Mouse (Mus musculus) midbrain, postnatal 0 days (tissue): ENCODE measurements at regions not wholly inside any gene's neighbourhood (a gene's known extent, or its start where the extent isn't known, plus 50 kb on each side); places are given as distances from the start of the nearest gene placed in this dataset.
A peak's percentile ranks its signal among the peaks of the same experiment; 100 is the strongest.

Experiments
- ATAC-seq: fragments of 200-750 bp; cut with Nextera tagmentation; 2 replicates; pipeline ENCODE4 v1.8.0; 2017; ENCODE audit warnings: moderate number of reproducible peaks, mild to moderate bottlenecking, moderate TSS enrichment, moderate library complexity; ENCODE audit not compliant: low FRiP score
- DNase-seq: peaks from one replicate; pipeline ENCODE4 v3.0.0-alpha.2; 2015; ENCODE audit warnings: low spot score
- H3K27ac ChIP-seq: fragments of 300-500 bp; sonication (generic); 2 replicates; pipeline ENCODE4 v1.5.1; 2014; ENCODE audit warnings: low read depth, mild to moderate bottlenecking, low read length, mixed read lengths
- H3K27me3 ChIP-seq: fragments of 300-500 bp; sonication (generic); 2 replicates; pipeline ENCODE4 v1.6.1; 2014; ENCODE audit warnings: low read length, control low read depth, mixed read lengths; ENCODE audit not compliant: insufficient read depth
- H3K36me3 ChIP-seq: fragments of 300-500 bp; sonication (generic); 2 replicates; pipeline ENCODE4 v1.6.1; 2014; ENCODE audit warnings: low read length, control low read depth, mixed read lengths; ENCODE audit not compliant: insufficient read depth
- H3K4me1 ChIP-seq: fragments of 300-500 bp; sonication (generic); 2 replicates; pipeline ENCODE4 v1.6.1; 2014; ENCODE audit warnings: mild to moderate bottlenecking, control low read depth, antibody characterized with exemption, low read length, mixed read lengths; ENCODE audit not compliant: insufficient read depth
- H3K4me2 ChIP-seq: fragments of 300-500 bp; sonication (generic); 2 replicates; pipeline ENCODE4 v1.6.1; 2014; ENCODE audit warnings: low read depth, mild to moderate bottlenecking, low read length, mixed read lengths; ENCODE audit not compliant: poor library complexity, severe bottlenecking
- H3K4me3 ChIP-seq: fragments of 300-500 bp; sonication (generic); 2 replicates; pipeline ENCODE4 v1.5.1; 2014; ENCODE audit warnings: low read depth, mild to moderate bottlenecking, low read length, moderate library complexity
- H3K9ac ChIP-seq: fragments of 300-500 bp; sonication (generic); replicated peaks from 2 replicates; pipeline ENCODE4 v1.6.1; 2014; ENCODE audit warnings: mild to moderate bottlenecking, low read length, moderate library complexity, mixed read lengths; ENCODE audit not compliant: poor library complexity, severe bottlenecking
- H3K9me3 ChIP-seq: fragments of 300-500 bp; sonication (generic); 2 replicates; pipeline ENCODE4 v1.6.1; 2016; ENCODE audit warnings: low read length, control low read depth
- CTCF ChIP-seq: IDR thresholded peaks from 2 replicates; pipeline ENCODE4 v1.5.1; 2016; ENCODE audit warnings: antibody characterized with exemption, mild to moderate bottlenecking
- WGBS: fragments of 180-500 bp; shearing (Covaris S2); extraction: QIAGEN DNeasy Blood & Tissue Kit; methylation state at CpG from one replicate; pipeline ENCODE4 v1.1.7; 2014; 5-methylcytosine and 5-hydroxymethylcytosine counted together

- DNase-seq (no peak), ATAC-seq (no peak)
- 42% methylated on average over 3 of the region's 3 CpGs for WGBS
- Histone ChIP-seq H3K27me3 (no peaks in the 10 kb centered on the region), H3K9ac (no peak overlapping the region), H3K4me2 (no peak overlapping the region), H3K4me1 (no peaks in the 10 kb centered on the region), H3K4me3 (no peak overlapping the region), H3K36me3 (no peaks in the 10 kb centered on the region), H3K9me3 (no peaks in the 10 kb centered on the region), H3K27ac (no peak overlapping the region)
- peak; percentile 47 for TF ChIP-seq CTCF
These were observed 402.1 kb upstream of the Map3k7 start for GRCm38 (mm10) chr4:31561823-31562222.

- no peak overlapping the region for H3K9ac ChIP-seq
- TF ChIP-seq CTCF = no peak
- no peak overlapping the region for H3K4me2 ChIP-seq
- ATAC-seq = no peak
- H3K36me3 ChIP-seq = no peaks in the 10 kb centered on the region
- H3K27ac ChIP-seq = no peak overlapping the region
- no peak overlapping the region for H3K4me3 ChIP-seq
- no peaks in the 10 kb centered on the region for H3K9me3 ChIP-seq
- no peaks in the 10 kb centered on the region for H3K27me3 ChIP-seq
- DNase-seq = no peak
- WGBS = 40% methylated on average over 5 of the region's 5 CpGs
- no peaks in the 10 kb centered on the region for H3K4me1 ChIP-seq
These were observed 397.7 kb upstream of the Map3k7 start for GRCm38 (mm10) chr4:31566158-31566557.

- H3K27ac ChIP-seq = no peak overlapping the region
- no peaks in the 10 kb centered on the region for H3K27me3 ChIP-seq
- WGBS = 48% methylated on average over 3 of the region's 3 CpGs
- DNase-seq = no peak
- H3K4me1 ChIP-seq = no peaks in the 10 kb centered on the region
- H3K36me3 ChIP-seq = no peaks in the 10 kb centered on the region
- no peak for TF ChIP-seq CTCF
- no peak overlapping the region for H3K4me3 ChIP-seq
- H3K4me2 ChIP-seq = no peak overlapping the region
- H3K9ac ChIP-seq = no peak overlapping the region
- H3K9me3 ChIP-seq = no peaks in the 10 kb centered on the region
- ATAC-seq = no peak
These were observed 397.1 kb upstream of the Map3k7 start for GRCm38 (mm10) chr4:31566834-31567233.

GRCm38 (mm10) chr4:31569687-31570086 lies 394.2 kb upstream of the Map3k7 start:
- WGBS = 76% methylated on average over 1 of the region's 1 CpGs
- DNase-seq = no peak
- H3K27ac ChIP-seq = no peak overlapping the region
- H3K9me3 ChIP-seq = no peaks in the 10 kb centered on the region
- no peaks in the 10 kb centered on the region for H3K27me3 ChIP-seq
- TF ChIP-seq CTCF = no peak
- no peaks in the 10 kb centered on the region for H3K4me1 ChIP-seq
- H3K4me3 ChIP-seq = no peak overlapping the region
- no peak for ATAC-seq
- no peak overlapping the region for H3K4me2 ChIP-seq
- H3K36me3 ChIP-seq = no peaks in the 10 kb centered on the region
- no peak overlapping the region for H3K9ac ChIP-seq

GRCm38 (mm10) chr4:31576982-31577579 lies 386.8 kb upstream of the Map3k7 start:
- Histone ChIP-seq H3K9ac (no peak overlapping the region), H3K4me3 (no peak overlapping the region), H3K4me2 (no peak overlapping the region), H3K4me1 (no peaks in the 10 kb centered on the region), H3K27me3 (no peaks in the 10 kb centered on the region), H3K36me3 (no peaks in the 10 kb centered on the region), H3K9me3 (no peaks in the 10 kb centered on the region), H3K27ac (no peak overlapping the region)
- ATAC-seq (no peak), DNase-seq (no peak)
- no peak for TF ChIP-seq CTCF
- WGBS = 49% methylated on average over 4 of the region's 4 CpGs

GRCm38 (mm10) chr4:31583495-31583894 lies 380.4 kb upstream of the Map3k7 start:
- WGBS = 87% methylated on average over 2 of the region's 2 CpGs
- Histone ChIP-seq H3K27ac (no peak overlapping the region), H3K36me3 (no peaks in the 10 kb centered on the region), H3K4me2 (no peak overlapping the region), H3K4me1 (no peaks in the 10 kb centered on the region), H3K9ac (no peak overlapping the region), H3K27me3 (no peaks in the 10 kb centered on the region), H3K4me3 (no peak overlapping the region), H3K9me3 (no peaks in the 10 kb centered on the region)
- DNase-seq (no peak), ATAC-seq (no peak)
- no peak for TF ChIP-seq CTCF
